Mouse (Mus musculus) heart, postnatal 36 days (tissue): ENCODE measurements around the gene Gpatch3. TPM values are rescaled to one million over a fixed set of nuclear protein-coding genes. Genes with fewer than 3 reads are reported as not detected.
A peak's percentile ranks its signal among the peaks of the same experiment; 100 is the strongest.

Experiments used
- DNase-seq, 2 experiments: peaks; one replicate each; pipeline ENCODE4 v3.0.0; 2021 to 2022
- intact Hi-C: fragments of 180-260 bp; cut with DNase I; formaldehyde crosslinking; loops from one replicate; pipeline ENCODE4 v1.15.1; 2025
- total RNA-seq, 2 experiments: library from RNA; stranded (reverse); gene quantifications; 2 replicates each; pipeline ENCODE4 v1.2.3; 2021

Gpatch3 gene
- total RNA-seq = 1 to 10 TPM; 3.3 to 5.5 TPM

GRCm38 (mm10) chr4:133574070-133574842 lies at the start of gene Gpatch3:
Gene Gpatch3 (plus strand): TSS chr4:133574745.
- DNase-seq = peak; percentile 91 to 92
- intact Hi-C loops = no loop called here

GRCm38 (mm10) chr4:133527788-133528187 lies 46.8 kb upstream of the Gpatch3 start:
- DNase-seq = no peak
- intact Hi-C loops = no loop called here

GRCm38 (mm10) chr4:133532777-133533176 lies 41.8 kb upstream of the Gpatch3 start:
- intact Hi-C loops = no loop called here
- no peak for DNase-seq

GRCm38 (mm10) chr4:133536081-133536480 lies 38.5 kb upstream of the Gpatch3 start:
- DNase-seq = no peak
- intact Hi-C loops = no loop called here

- intact Hi-C loops = no loop called here
- no peak for DNase-seq
These were observed 37.9 kb upstream of the Gpatch3 start for GRCm38 (mm10) chr4:133536652-133537051.

GRCm38 (mm10) chr4:133545272-133546231 lies 29.0 kb upstream of the Gpatch3 start, which contains the start of gene Nudc:
Gene Nudc (minus strand): TSS chr4:133545996.
- DNase-seq = peak; percentile 94
- intact Hi-C loops = no loop called here

- intact Hi-C loops = no loop called here
- DNase-seq = no peak
These were observed 22.5 kb upstream of the Gpatch3 start for GRCm38 (mm10) chr4:133552029-133552428.

- intact Hi-C loops = no loop called here
- peak; percentile 32 to 35 for DNase-seq
These were observed 21.6 kb upstream of the Gpatch3 start, which contains the start of gene Nr0b2 for GRCm38 (mm10) chr4:133552768-133553447. Gene Nr0b2 (plus strand): TSS chr4:133553376.

GRCm38 (mm10) chr4:133553448-133554330 lies 20.9 kb upstream of the Gpatch3 start:
- DNase-seq = peak in 1 of 2 experiments; percentile 34

GRCm38 (mm10) chr4:133557041-133557717 lies 17.4 kb upstream of the Gpatch3 start:
- DNase-seq = no peak
- intact Hi-C loops = no loop called here

More at GRCm38 (mm10) chr4:133553448-133554330, 20.9 kb upstream of the Gpatch3 start:
- intact Hi-C loops = no loop called here

- no peak for DNase-seq
- intact Hi-C loops = no loop called here
These were observed 14.7 kb upstream of the Gpatch3 start for GRCm38 (mm10) chr4:133559846-133560245.

GRCm38 (mm10) chr4:133561622-133562021 lies 12.9 kb upstream of the Gpatch3 start:
- DNase-seq = no peak
- intact Hi-C loops = no loop called here

- intact Hi-C loops = no loop called here
- peak; percentile 66 to 75 for DNase-seq
These were observed 11.4 kb upstream of the Gpatch3 start for GRCm38 (mm10) chr4:133563123-133563571.

GRCm38 (mm10) chr4:133567251-133567650 lies 7.3 kb upstream of the Gpatch3 start:
- no peak for DNase-seq
- intact Hi-C loops = no loop called here

GRCm38 (mm10) chr4:133569291-133570065 lies 5.1 kb upstream of the Gpatch3 start:
- intact Hi-C loops = no loop called here
- no peak for DNase-seq

GRCm38 (mm10) chr4:133570066-133570466 lies 4.5 kb upstream of the Gpatch3 start:
- DNase-seq = no peak
- intact Hi-C loops = no loop called here

- intact Hi-C loops = no loop called here
- DNase-seq = no peak
These were observed 278 bp downstream of the Gpatch3 start for GRCm38 (mm10) chr4:133574843-133575202.

GRCm38 (mm10) chr4:133577983-133578382 lies 3.4 kb downstream of the Gpatch3 start:
- DNase-seq = no peak
- intact Hi-C loops = no loop called here
